Mouse (Mus musculus) ES-E14 (cell line): ENCODE measurements around the gene Gm14327.
"Not testable (repeated sequence)": the region's sequence is repeated elsewhere in the genome, so short reads cannot be mapped to it uniquely, and the experiment has no call there.

Experiments used
- CHD2 ChIP-seq: IDR thresholded peaks from 2 replicates; pipeline ENCODE4 v1.6.1; 2014; ENCODE audit warnings: mild to moderate bottlenecking, low read depth, low read length, inconsistent platforms
- HCFC1 ChIP-seq: IDR thresholded peaks from 2 replicates; pipeline ENCODE4 v1.6.1; 2012; ENCODE audit warnings: low read length, inconsistent platforms, borderline replicate concordance; ENCODE audit not compliant: insufficient read depth
- MAFK ChIP-seq: IDR thresholded peaks from 2 replicates; pipeline ENCODE4 v1.6.1; 2014; ENCODE audit warnings: mild to moderate bottlenecking, low read depth, low read length, inconsistent platforms; ENCODE audit not compliant: insufficient read depth
- ZC3H11A ChIP-seq: IDR thresholded peaks from 2 replicates; pipeline ENCODE4 v1.6.1; 2012; ENCODE audit warnings: low read depth, mild to moderate bottlenecking, inconsistent platforms, low read length, borderline replicate concordance
- ZNF384 ChIP-seq: IDR thresholded peaks from 2 replicates; pipeline ENCODE4 v1.6.1; 2012; ENCODE audit warnings: low read depth, low read length, inconsistent platforms

DNA sequence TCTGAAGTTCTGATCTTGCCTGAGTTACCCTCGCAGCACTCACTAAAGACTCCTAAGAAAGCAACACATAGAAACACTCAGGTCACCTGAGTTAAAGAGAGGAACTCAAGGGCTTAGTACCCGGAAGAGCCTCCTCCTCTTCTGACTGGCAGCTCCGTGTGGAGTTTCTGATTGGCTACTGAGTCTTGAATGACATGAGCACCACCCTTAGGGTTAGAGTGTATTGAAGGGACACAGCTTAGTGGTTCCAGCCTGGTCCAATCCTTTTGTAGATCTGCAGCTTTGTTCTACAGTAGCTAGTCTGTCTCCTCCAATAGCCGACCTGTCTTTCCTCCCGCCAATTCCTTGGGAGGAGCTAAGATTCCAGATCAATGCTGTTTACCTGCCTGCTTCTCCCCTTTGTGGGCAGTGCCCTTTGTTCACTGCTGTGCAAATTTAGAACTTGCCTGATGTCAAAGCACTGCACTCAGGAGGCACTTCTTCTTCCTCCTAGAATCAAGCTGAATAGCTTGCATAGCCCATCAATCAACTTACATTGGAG is 28.7 kb downstream of the Gm14327 start, which contains the start of gene Zfp972:
- not testable (repeated sequence) for TF ChIP-seq MAFK, ZNF384, HCFC1, CHD2, ZC3H11A
